Mouse (Mus musculus) forebrain, embryonic 11.5 days (tissue): Measurements from ENCODE around the gene Zfp384. TPM values are rescaled to one million over a fixed set of nuclear protein-coding genes. Genes with fewer than 3 reads are reported as not detected.
A peak's percentile ranks its signal among the peaks of the same experiment; 100 is the strongest.

Experiments used
- ATAC-seq: fragments of 200-750 bp; cut with Nextera tagmentation; replicated peaks from 2 replicates; pipeline ENCODE4 v1.8.0; 2017; ENCODE audit warnings: moderate TSS enrichment; ENCODE audit not compliant: low FRiP score
- DNase-seq: peaks from one replicate; pipeline ENCODE4 v3.0.0-alpha.2; 2017; ENCODE audit warnings: low spot score
- H3K27ac ChIP-seq: fragments of 300-500 bp; sonication (generic); 2 replicates; pipeline ENCODE4 v1.5.1; 2014; ENCODE audit warnings: low read depth, low read length
- H3K27me3 ChIP-seq: fragments of 300-500 bp; sonication (generic); 2 replicates; pipeline ENCODE4 v1.6.1; 2014; ENCODE audit warnings: mild to moderate bottlenecking, low read length, mixed read lengths; ENCODE audit not compliant: control insufficient read depth, insufficient read depth
- H3K36me3 ChIP-seq: fragments of 300-500 bp; sonication (generic); 2 replicates; pipeline ENCODE4 v1.6.1; 2014; ENCODE audit warnings: mild to moderate bottlenecking, low read length, moderate library complexity, mixed read lengths; ENCODE audit not compliant: control insufficient read depth, insufficient read depth
- H3K4me1 ChIP-seq: fragments of 300-500 bp; sonication (generic); replicated peaks from 2 replicates; pipeline ENCODE4 v1.6.1; 2014; ENCODE audit warnings: low read length, mixed read lengths; ENCODE audit not compliant: control insufficient read depth, insufficient read depth
- H3K4me2 ChIP-seq: fragments of 300-500 bp; sonication (generic); 2 replicates; pipeline ENCODE4 v1.6.1; 2014; ENCODE audit warnings: low read depth, mild to moderate bottlenecking, low read length, moderate library complexity, mixed read lengths; ENCODE audit not compliant: severe bottlenecking
- H3K4me3 ChIP-seq: fragments of 300-500 bp; sonication (generic); 2 replicates; pipeline ENCODE4 v1.5.1; 2014; ENCODE audit warnings: low read depth, low read length
- H3K9ac ChIP-seq: fragments of 300-500 bp; sonication (generic); 2 replicates; pipeline ENCODE4 v1.6.1; 2014; ENCODE audit warnings: low read length
- H3K9me3 ChIP-seq: fragments of 300-500 bp; sonication (generic); 2 replicates; pipeline ENCODE4 v1.6.1; 2016; ENCODE audit warnings: low read length, mixed read lengths; ENCODE audit not compliant: control insufficient read depth
- WGBS: fragments of 180-500 bp; shearing (Covaris S2); extraction: QIAGEN DNeasy Blood & Tissue Kit; methylation state at CpG from one replicate; pipeline ENCODE4 v1.1.7; 2014; 5-methylcytosine and 5-hydroxymethylcytosine counted together
- polyA plus RNA-seq: library from polyadenylated mRNA; unstranded; fragments of >200 nt; fragmentation: Nextera tagmentation; extraction: Ambion mirVana; gene quantifications from 2 replicates; pipeline ENCODE4 v1.2.1, GENCODE M21; 2014

The Zfp384 gene
- polyA plus RNA-seq, 1 experiment from 2014 or later: 9.0 TPM

- no peak overlapping the region for H3K4me2 ChIP-seq
- DNase-seq: no peak
- peaks cover 3% of the 10 kb centered on the region; the same call in 1 of the 2 replicates for H3K4me1 ChIP-seq
- H3K27me3 ChIP-seq: peaks cover 32% of the 10 kb centered on the region
- no peak overlapping the region for H3K27ac ChIP-seq
- no peak overlapping the region for H3K4me3 ChIP-seq
- H3K9me3 ChIP-seq: no peaks in the 10 kb centered on the region; the same call in 1 of the 2 replicates
- H3K9ac ChIP-seq: no peak overlapping the region
- no peak for ATAC-seq
- H3K36me3 ChIP-seq: no peaks in the 10 kb centered on the region
- 84% methylated on average over 4 of the region's 4 CpGs for WGBS
These were observed 16.7 kb upstream of the Zfp384 start for GRCm38 (mm10) chr6:124992241-124992640.

- no peak for ATAC-seq
- WGBS: 83% methylated on average over 9 of the region's 9 CpGs
- Histone ChIP-seq H3K4me1 (peaks cover 3% of the 10 kb centered on the region; the same call in 1 of the 2 replicates), H3K9ac (no peak overlapping the region), H3K27me3 (peaks cover 44% of the 10 kb centered on the region), H3K4me3 (no peak overlapping the region), H3K9me3 (no peaks in the 10 kb centered on the region; the same call in 1 of the 2 replicates), H3K4me2 (no peak overlapping the region), H3K36me3 (no peaks in the 10 kb centered on the region), H3K27ac (no peak overlapping the region)
- DNase-seq: no peak
These were observed 15.6 kb upstream of the Zfp384 start for GRCm38 (mm10) chr6:124993365-124993764.

GRCm38 (mm10) chr6:124993876-124994275, 15.1 kb upstream of the Zfp384 start:
- Histone ChIP-seq H3K9ac (peak overlapping the region; percentile 16; the same call in 1 of the 2 replicates), H3K27me3 (peaks cover 49% of the 10 kb centered on the region), H3K36me3 (no peaks in the 10 kb centered on the region), H3K4me1 (peaks cover 3% of the 10 kb centered on the region; the same call in 1 of the 2 replicates), H3K9me3 (no peaks in the 10 kb centered on the region; the same call in 1 of the 2 replicates), H3K4me3 (no peak overlapping the region), H3K4me2 (0 out of 2 replicates have a peak overlapping the region, but pooled peaks have one; percentile 8), H3K27ac (no peak overlapping the region)
- WGBS: 14% methylated on average over 11 of the region's 11 CpGs
- DNase-seq (peak; percentile 49), ATAC-seq (0 out of 2 replicates have a peak, but pooled peaks have one; percentile 11)

GRCm38 (mm10) chr6:124995246-124995645, 13.7 kb upstream of the Zfp384 start:
- no peak overlapping the region for H3K27ac ChIP-seq
- 80% methylated on average over 7 of the region's 7 CpGs for WGBS
- no peaks in the 10 kb centered on the region for H3K9me3 ChIP-seq
- no peak for ATAC-seq
- H3K4me2 ChIP-seq: no peak overlapping the region
- no peak overlapping the region for H3K9ac ChIP-seq
- peaks cover 58% of the 10 kb centered on the region for H3K27me3 ChIP-seq
- no peak for DNase-seq
- peaks cover 3% of the 10 kb centered on the region; the same call in 1 of the 2 replicates for H3K4me1 ChIP-seq
- H3K4me3 ChIP-seq: no peak overlapping the region
- no peaks in the 10 kb centered on the region for H3K36me3 ChIP-seq

- no peak for ATAC-seq
- H3K36me3 ChIP-seq: no peaks in the 10 kb centered on the region
- DNase-seq: no peak
- H3K9ac ChIP-seq: no peak overlapping the region
- 43% methylated on average over 8 of the region's 8 CpGs for WGBS
- no peak overlapping the region for H3K27ac ChIP-seq
- peaks cover 3% of the 10 kb centered on the region; the same call in 1 of the 2 replicates for H3K4me1 ChIP-seq
- H3K4me2 ChIP-seq: no peak overlapping the region; the same call in 1 of the 2 replicates
- H3K9me3 ChIP-seq: no peaks in the 10 kb centered on the region
- H3K27me3 ChIP-seq: peaks cover 58% of the 10 kb centered on the region
- no peak overlapping the region; the same call in 1 of the 2 replicates for H3K4me3 ChIP-seq
These were observed 13.0 kb upstream of the Zfp384 start for GRCm38 (mm10) chr6:124995831-124996403.

GRCm38 (mm10) chr6:124996551-124997501, 12.1 kb upstream of the Zfp384 start, which contains the start of gene Pianp:
Pianp (plus strand) TSS chr6:124996694.
- Histone ChIP-seq H3K9ac (peak within 1 kb of the TSS; percentile 73), H3K4me1 (peaks cover 3% of the 10 kb centered on the region; the same call in 1 of the 2 replicates), H3K27me3 (peaks cover 58% of the 10 kb centered on the region), H3K9me3 (no peaks in the 10 kb centered on the region), H3K4me2 (peak within 1 kb of the TSS; percentile 100), H3K4me3 (peak within 1 kb of the TSS; percentile 62), H3K27ac (no peak within 1 kb of the TSS), H3K36me3 (no peaks in the 10 kb centered on the region)
- DNase-seq (peak; percentile 87), ATAC-seq (peak; percentile 82)
- under 1% methylated on average over 63 of the region's 78 CpGs for WGBS

DNA sequence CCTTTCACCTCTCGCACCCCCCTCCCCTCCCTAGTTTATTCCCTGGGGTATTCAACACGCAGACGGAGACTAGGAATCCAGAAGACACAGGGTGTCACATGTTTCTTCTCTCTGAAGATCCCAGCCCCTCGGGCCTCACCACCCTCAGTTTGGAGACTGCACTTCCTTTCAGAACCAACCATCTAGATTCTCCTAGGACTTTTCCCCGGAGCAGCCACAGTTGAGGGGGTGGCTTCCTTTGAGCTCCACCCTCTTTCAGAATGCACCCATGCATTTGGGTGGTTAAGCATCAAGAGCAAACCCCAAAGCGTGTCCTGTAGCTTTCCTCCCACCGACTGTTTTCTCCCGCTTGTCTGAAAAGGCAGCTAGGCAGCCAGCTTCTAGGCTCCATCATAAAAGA, 10.9 kb upstream of the Zfp384 start:
- no peak for DNase-seq
- ATAC-seq: no peak
- Histone ChIP-seq H3K27me3 (peaks cover 58% of the 10 kb centered on the region), H3K4me1 (peaks cover 3% of the 10 kb centered on the region; the same call in 1 of the 2 replicates), H3K27ac (no peak overlapping the region), H3K36me3 (no peaks in the 10 kb centered on the region), H3K4me2 (no peak overlapping the region), H3K9ac (no peak overlapping the region), H3K9me3 (no peaks in the 10 kb centered on the region), H3K4me3 (no peak overlapping the region)
- 7% methylated on average over 8 of the region's 8 CpGs for WGBS

GRCm38 (mm10) chr6:124999091-124999490, 9.9 kb upstream of the Zfp384 start:
- no peaks in the 10 kb centered on the region for H3K36me3 ChIP-seq
- DNase-seq (no peak), ATAC-seq (no peak)
- H3K27me3 ChIP-seq: peaks cover 52% of the 10 kb centered on the region
- 37% methylated on average over 14 of the region's 14 CpGs for WGBS
- no peak overlapping the region for H3K4me3 ChIP-seq
- peaks cover 3% of the 10 kb centered on the region; the same call in 1 of the 2 replicates for H3K4me1 ChIP-seq
- no peaks in the 10 kb centered on the region for H3K9me3 ChIP-seq
- no peak overlapping the region for H3K9ac ChIP-seq
- no peak overlapping the region for H3K4me2 ChIP-seq
- no peak overlapping the region for H3K27ac ChIP-seq
